9 mouse cellular contexts compared by ENCODE assay signal in genomic region chr17:85455063-85455462, GRCm38 (mm10).
DNase-seq lines count a peak whose midpoint lies in the region; ATAC-seq lines count a peak whose summit lies in the region.
"Had no signal": no experiment of that assay in that cellular context is flagged by ENCODE, and none has a peak within 500 bp of the region (broad histone marks: within the 10 kb centered on the region; RNA-seq: fewer than 3 reads in every experiment).

No protein-coding gene starts in this region.

- WGBS in heart, embryonic 11.5 days (ENCODE audit: insufficient replicate concordance): 1% methylated on average over 16 of the region's 16 CpGs
- WGBS in embryonic facial prominence, embryonic 12.5 days: under 1% methylated on average over 16 of the region's 16 CpGs

- no peaks in the 10 kb centered on the region for H3K9me3 ChIP-seq in heart, embryonic 11.5 days (replicated peaks; ENCODE audit: control insufficient read depth, low read length)
- no peaks in the 10 kb centered on the region for H3K9me3 ChIP-seq in embryonic facial prominence, embryonic 12.5 days

- no peak for ATAC-seq in heart, embryonic 11.5 days (replicated peaks; ENCODE audit: insufficient number of reproducible peaks, low FRiP score, low TSS enrichment)
- no peak for ATAC-seq in embryonic facial prominence, embryonic 12.5 days (ENCODE audit: insufficient number of reproducible peaks, insufficient read depth, low FRiP score, low TSS enrichment)
- 0 out of 2 replicates have a peak, but pooled peaks have one; percentile 16 for ATAC-seq in megakaryocyte, adult 5-6 weeks (ENCODE audit: poor library complexity, severe bottlenecking)

- intact Hi-C loops in heart, postnatal 14 days (cut with DNase I): no loop called here

- no peak overlapping the region for H3K27ac ChIP-seq in heart, embryonic 11.5 days (ENCODE audit: low read depth, low read length)
- no peak overlapping the region for H3K27ac ChIP-seq in embryonic facial prominence, embryonic 12.5 days

- peaks cover 8% of the 10 kb centered on the region; the same call in 1 of the 2 replicates for H3K4me1 ChIP-seq in heart, embryonic 11.5 days (ENCODE audit: control insufficient read depth, insufficient read depth, low read length)
- H3K4me1 ChIP-seq in embryonic facial prominence, embryonic 12.5 days: no peaks in the 10 kb centered on the region

- peaks cover 52% of the 10 kb centered on the region for H3K27me3 ChIP-seq in heart, embryonic 11.5 days (ENCODE audit: control insufficient read depth, insufficient read depth, low read length)
- peaks cover 69% of the 10 kb centered on the region for H3K27me3 ChIP-seq in embryonic facial prominence, embryonic 12.5 days

- no peaks in the 10 kb centered on the region for H3K36me3 ChIP-seq in heart, embryonic 11.5 days (ENCODE audit: control insufficient read depth, insufficient read depth, low read length)
- no peaks in the 10 kb centered on the region for H3K36me3 ChIP-seq in embryonic facial prominence, embryonic 12.5 days

- no peak for DNase-seq in heart, postnatal 14 days
- DNase-seq in heart, postnatal 4 days: peak; percentile 12
- DNase-seq in right cerebral cortex, adult 2 months (ENCODE audit: low spot score in 2 of 2): no peak
- no peak for DNase-seq in layer of hippocampus, postnatal 36 days
- no peak for DNase-seq in layer of hippocampus, adult 18-20 months (ENCODE audit: low spot score in 2 of 2)
- DNase-seq: cerebellum, adult 9-10 months had no signal

- no peak overlapping the region for H3K9ac ChIP-seq in heart, embryonic 11.5 days (ENCODE audit: low read depth, low read length)
- H3K9ac ChIP-seq in embryonic facial prominence, embryonic 12.5 days: no peak overlapping the region

- H3K4me2 ChIP-seq in heart, embryonic 11.5 days: peak overlapping the region; percentile 67
- peak overlapping the region; percentile 34 for H3K4me2 ChIP-seq in embryonic facial prominence, embryonic 12.5 days (replicated peaks)

- H3K4me3 ChIP-seq in heart, embryonic 11.5 days (ENCODE audit: low read depth, low read length): peak overlapping the region; percentile 32
- 0 out of 2 replicates have a peak overlapping the region, but pooled peaks have one; percentile 12 for H3K4me3 ChIP-seq in embryonic facial prominence, embryonic 12.5 days
